Mouse (Mus musculus) embryonic fibroblast, embryonic 13.5 days (primary cell): ENCODE measurements at regions not wholly inside any gene's neighbourhood (a gene's known extent, or its start where the extent isn't known, plus 50 kb on each side); places are given as distances from the start of the nearest gene placed in this dataset.

Experiments used
- CTCF ChIP-seq: IDR thresholded peaks from 2 replicates; pipeline ENCODE4 v1.5.1; 2011; ENCODE audit warnings: mild to moderate bottlenecking, control low read depth, low read length, moderate library complexity, borderline replicate concordance; ENCODE audit not compliant: insufficient read depth
- POLR2A ChIP-seq: IDR thresholded peaks from 2 replicates; pipeline ENCODE4 v1.6.1; 2011; ENCODE audit warnings: low read depth, mild to moderate bottlenecking, control low read depth, low read length, moderate library complexity

DNA sequence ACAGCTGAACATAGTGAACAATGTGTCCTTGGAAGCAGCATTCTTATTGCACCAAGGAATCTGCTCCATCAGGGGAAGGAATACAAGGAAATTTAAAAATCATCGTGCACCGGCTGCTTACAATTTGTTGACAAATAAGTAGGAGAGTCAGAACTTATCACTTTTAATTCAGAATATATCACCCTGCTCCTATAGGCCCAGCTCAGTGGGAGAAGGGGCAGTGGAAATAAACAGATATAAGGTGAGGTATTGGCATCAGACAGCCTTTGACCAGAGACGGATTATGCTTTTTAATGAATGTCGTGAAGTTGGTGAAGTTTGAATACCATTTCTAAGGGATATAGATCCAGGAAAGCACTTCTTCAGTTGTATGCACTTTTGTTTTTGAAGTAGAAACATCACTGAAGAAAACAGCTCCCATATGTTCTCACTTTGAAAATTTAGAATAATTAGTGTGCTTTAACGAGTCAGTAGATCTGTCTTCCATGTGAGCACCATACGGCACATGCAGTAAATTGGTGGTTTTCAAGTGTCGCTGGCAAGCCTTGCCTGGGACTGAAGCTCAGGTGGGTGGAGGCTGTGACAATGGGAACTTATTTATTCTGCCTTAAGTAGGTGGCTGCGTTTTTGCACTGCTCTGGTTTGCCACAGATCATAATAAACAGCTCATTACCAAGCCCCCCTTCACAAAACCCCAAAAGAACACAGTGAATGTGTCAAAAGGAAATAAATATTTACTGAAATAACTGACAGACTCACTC, 176.1 kb upstream of the Clnk start:
- no peak for TF ChIP-seq CTCF
- TF ChIP-seq POLR2A: no peak
